In the genomic region with DNA sequence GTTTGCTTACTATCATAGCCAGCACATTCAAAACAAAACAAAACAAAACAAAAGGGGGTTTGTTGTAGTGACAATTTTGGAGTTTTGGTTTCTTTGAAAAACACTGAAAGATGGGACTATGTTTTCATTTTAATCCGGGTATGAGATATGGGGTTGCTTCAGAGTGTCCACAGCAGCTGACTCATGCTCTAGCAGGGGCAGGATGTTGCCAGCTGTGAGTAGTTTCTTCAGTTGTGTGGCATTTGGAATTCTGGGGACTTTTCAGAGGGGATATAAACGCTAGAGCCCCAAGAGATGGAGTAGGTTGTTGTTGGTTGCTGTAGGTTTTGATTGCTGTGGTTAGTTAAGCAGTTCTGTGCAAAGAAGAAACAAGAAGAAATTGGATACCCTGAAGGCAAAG, we compare ENCODE assay signal across 17 mouse cellular contexts.
"Had no signal": no experiment of that assay in that cellular context is flagged by ENCODE, and none has a peak within 500 bp of the region (broad histone marks: within the 10 kb centered on the region; RNA-seq: fewer than 3 reads in every experiment).

No protein-coding gene starts in this region.

- H3K4me3 ChIP-seq: midbrain, embryonic 10.5 days; midbrain, embryonic 12.5 days; neural tube, embryonic 13.5 days; neural tube, embryonic 15.5 days had no signal

- H3K4me2 ChIP-seq: lung, embryonic 14.5 days; midbrain, embryonic 12.5 days; neural tube, embryonic 13.5 days; neural tube, embryonic 15.5 days had no signal

- H3K4me1 ChIP-seq: midbrain, embryonic 10.5 days; midbrain, embryonic 12.5 days; neural tube, embryonic 15.5 days had no signal

- H3K36me3 ChIP-seq: midbrain, embryonic 12.5 days; neural tube, embryonic 15.5 days had no signal

- H3K27me3 ChIP-seq: midbrain, embryonic 12.5 days; neural tube, embryonic 13.5 days; neural tube, embryonic 15.5 days had no signal

- H3K27ac ChIP-seq: midbrain, embryonic 10.5 days; midbrain, embryonic 12.5 days; neural tube, embryonic 13.5 days; neural tube, embryonic 15.5 days had no signal

- DNase-seq: lung, adult 18-20 months; lung, embryonic 14.5 days; lung, postnatal 10 days; lung, postnatal 4 days; midbrain, embryonic 14.5 days; retina, postnatal 1 day; right cerebral cortex, adult 18-20 months; right cerebral cortex, postnatal 25 days; right cerebral cortex, postnatal 4 days; spleen, adult 18-20 months; thymus, adult 2 months; thymus, postnatal 25 days; thymus, postnatal 4 days had no signal

- H3K9ac ChIP-seq: lung, embryonic 14.5 days; midbrain, embryonic 12.5 days; neural tube, embryonic 13.5 days; neural tube, embryonic 15.5 days had no signal

- H3K9me3 ChIP-seq: midbrain, embryonic 10.5 days; midbrain, embryonic 12.5 days; neural tube, embryonic 13.5 days; neural tube, embryonic 15.5 days had no signal
